Mouse (Mus musculus) 416B (cell line): ENCODE data around the gene Pacsin3.

ENCODE experiments used
- DNase-seq: peaks from one replicate; pipeline ENCODE4 v3.0.0; 2011; ENCODE audit warnings: low read depth

Pacsin3 gene

GRCm38 (mm10) chr2:91255661-91256150, at the start of gene Pacsin3:
TSS of gene Pacsin3 (plus strand) at chr2:91255954.
- DNase-seq: no peak

GRCm38 (mm10) chr2:91206254-91206775, 49.4 kb upstream of the Pacsin3 start:
- DNase-seq: no peak

- DNase-seq: peak; percentile 43
Measured at GRCm38 (mm10) chr2:91213311-91213710, 42.4 kb upstream of the Pacsin3 start.

- DNase-seq: no peak
Measured at GRCm38 (mm10) chr2:91217032-91217431, 38.7 kb upstream of the Pacsin3 start.

DNA sequence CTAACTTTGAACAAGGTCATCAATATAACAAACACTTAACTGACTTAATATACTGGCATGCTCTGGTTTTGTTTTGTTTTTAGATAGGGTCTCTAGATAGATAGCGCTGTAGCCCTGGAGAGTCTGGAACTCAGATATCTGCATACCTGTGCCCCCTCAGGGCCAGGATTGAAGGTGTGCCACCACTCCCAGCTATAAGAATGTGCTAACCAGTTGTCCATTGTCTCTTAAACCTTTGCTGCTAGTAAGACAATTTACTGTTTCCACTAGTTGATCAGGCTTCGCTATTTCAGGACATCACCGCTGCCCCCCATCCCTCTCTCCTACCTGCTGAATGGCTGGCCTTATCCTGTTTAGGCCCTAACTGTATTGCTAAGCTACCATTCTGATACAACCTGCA, 35.3 kb upstream of the Pacsin3 start:
- DNase-seq: no peak

DNA sequence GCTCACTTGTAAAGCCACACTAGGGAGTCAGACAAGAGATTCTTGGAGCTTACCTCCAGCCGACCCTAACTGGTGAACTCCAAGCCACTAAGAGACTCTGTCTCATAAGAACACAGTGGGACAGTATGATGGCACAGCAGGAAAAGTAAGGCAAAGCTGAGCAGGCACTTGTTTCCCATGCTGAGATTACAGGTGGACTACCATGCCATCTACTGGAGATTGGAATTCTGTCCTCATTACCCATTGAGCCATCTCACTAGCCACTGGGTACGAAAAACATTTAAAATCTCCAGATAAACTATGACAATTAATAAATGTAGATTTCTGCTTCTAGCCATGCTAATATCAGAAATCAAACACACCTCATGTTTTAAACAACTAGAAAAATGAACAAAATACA, 32.1 kb upstream of the Pacsin3 start:
- DNase-seq: no peak

- DNase-seq: no peak
Measured at GRCm38 (mm10) chr2:91229735-91230134, 26.0 kb upstream of the Pacsin3 start.

GRCm38 (mm10) chr2:91236601-91237510, 18.9 kb upstream of the Pacsin3 start, which contains the start of gene Ddb2:
TSS of gene Ddb2 (minus strand) at chr2:91236982.
- peak; percentile 98 for DNase-seq

- DNase-seq: peak; percentile 70
Measured at GRCm38 (mm10) chr2:91237511-91238080, 18.2 kb upstream of the Pacsin3 start.

DNA sequence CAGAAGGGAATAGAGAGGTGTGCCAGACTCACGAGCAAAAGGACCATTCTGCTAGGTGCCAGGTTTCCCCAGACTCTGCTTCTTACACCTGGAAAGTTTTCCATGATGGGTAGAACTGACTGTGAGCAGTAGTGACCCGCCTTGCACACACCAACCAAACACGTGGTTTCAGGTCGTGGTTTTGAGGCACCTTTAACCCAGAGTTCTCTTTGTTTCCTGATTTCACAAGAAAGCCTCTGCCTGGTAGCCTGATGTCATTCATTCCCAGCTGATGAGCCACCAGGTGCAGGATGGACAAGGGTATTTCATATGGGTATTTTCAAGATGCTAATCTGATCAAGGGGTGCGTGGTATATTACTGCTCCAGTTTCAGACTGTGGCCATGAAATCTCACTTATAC, 13.2 kb upstream of the Pacsin3 start:
- DNase-seq: peak; percentile 73

GRCm38 (mm10) chr2:91243416-91243815, 12.3 kb upstream of the Pacsin3 start:
- peak; percentile 58 for DNase-seq

GRCm38 (mm10) chr2:91244557-91245228, 11.1 kb upstream of the Pacsin3 start:
- peak; percentile 86 for DNase-seq

GRCm38 (mm10) chr2:91248366-91248765, 7.4 kb upstream of the Pacsin3 start:
- no peak for DNase-seq

DNA sequence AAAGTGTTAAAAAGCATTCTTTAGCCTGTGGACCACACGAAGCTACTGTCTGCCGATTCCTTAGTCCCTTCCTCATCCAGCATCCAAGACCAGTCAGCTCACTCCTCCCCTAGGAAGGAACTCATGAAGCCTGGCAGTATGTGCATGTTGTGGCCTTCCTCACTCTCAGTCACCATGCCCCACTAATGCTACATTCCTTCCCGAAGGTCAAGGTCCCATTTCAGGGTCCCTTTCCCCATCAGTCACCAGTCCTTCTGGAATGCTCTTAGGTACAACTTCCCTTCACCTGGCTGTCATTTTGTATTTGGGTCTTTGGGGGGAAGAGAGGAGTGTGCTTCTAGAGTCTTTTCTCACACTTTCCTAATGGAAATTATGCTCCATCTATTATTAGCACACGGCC, 3.8 kb upstream of the Pacsin3 start:
- DNase-seq: no peak

DNA sequence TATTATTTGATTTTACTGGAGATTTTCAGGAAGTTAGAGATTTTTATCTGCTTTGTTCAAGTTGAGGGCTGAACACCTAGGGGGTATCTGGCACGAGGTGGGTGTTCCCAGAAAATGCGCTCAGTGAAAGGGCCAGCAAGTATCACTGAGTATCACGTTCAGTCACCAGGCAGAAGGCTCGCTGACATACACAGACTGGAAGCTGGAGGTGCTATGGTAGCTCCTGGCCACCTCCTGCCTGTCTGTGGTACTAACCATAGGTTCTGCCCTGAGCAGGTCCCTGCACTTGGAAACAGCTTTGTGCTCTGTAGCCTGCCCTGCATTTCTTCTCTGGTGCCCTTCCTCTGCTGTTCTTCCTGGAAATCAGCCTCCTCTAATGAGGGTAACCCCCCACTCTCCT, 3.2 kb upstream of the Pacsin3 start:
- DNase-seq: no peak

GRCm38 (mm10) chr2:91254725-91255380, 901 bp upstream of the Pacsin3 start:
- DNase-seq: no peak

DNA sequence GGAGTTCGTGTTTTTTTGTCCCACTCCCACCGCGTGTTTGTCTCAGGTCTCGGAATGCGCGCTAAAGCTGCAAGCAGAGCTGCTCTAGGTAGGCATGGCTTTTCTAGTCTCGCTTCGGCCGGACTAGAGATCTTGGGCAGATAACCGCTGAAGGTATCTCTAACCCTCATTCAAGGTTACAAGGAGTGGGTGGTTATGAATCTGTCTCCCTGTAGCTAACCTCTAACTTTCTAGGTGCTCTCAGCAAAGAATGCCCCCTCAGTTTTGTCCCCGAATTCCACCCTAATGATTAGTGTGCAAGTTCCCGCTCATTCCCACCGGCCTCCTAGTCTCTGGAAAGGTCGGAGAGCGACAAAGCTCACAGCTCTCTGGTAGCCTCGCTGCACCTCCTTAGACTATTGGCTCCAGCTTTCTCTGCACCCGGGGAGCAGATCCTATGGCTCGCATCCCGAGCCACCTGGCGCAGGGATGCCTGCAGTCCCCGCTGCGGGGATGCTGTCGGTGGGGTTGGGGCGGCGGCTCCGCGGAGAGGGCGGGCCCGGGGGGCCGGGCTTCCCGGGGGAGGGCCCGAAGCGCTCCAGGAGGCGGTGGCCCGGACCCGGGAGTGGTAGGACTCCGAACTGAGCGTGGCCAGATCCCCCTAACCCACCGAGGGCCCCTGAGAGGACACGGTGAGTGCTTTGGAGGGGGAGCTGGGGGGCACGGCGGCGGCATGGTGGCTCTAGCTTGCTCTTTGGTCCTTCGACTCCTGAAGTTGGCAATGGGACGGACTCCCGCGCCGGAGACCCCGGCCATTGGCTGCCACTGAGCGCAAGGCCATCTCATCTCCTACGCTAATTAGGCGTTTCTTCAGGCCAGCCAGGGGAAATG, 737 bp downstream of the Pacsin3 start:
- DNase-seq: no peak

DNA sequence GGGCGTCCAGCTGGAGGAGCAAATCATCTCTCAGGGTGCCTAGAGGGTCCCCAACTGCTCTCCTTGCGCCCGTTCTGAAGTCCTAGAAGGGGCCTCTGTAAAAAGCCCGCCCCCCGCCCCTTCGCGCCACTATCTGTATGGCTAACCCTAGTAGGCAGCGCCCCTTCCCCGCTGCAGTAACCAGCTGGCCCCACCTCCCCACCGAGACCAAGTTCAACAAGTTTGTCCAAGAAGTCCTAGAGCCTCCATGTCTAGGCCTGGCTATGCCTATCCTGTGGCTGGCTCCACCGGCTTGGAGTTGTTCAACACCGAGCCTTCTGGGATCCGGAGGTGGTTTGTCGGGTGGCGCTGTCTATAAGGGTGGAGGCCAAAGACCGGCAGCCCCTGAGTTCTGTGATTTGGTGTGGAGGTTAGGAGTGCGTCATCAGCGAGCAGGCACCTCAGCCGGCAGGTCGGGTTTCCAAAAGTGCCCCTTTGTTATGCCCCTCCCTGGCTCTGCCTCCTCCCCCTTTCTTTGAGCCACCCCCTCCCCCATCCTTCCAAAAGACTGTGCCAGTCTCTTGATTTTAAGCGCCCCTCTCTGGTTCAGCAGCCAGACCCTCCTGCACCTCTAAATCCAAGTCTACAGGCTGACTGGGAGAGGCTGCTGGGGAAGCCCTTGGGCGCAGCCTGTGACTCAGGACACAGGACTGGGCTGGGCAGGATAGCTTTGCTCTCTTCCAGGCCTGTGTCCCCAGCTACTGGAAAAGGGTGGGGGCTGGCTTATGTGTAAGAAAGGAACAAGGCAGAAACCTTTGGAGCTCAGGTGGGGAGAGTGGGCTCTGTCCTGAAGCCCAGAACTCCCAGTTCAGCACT, 1.6 kb downstream of the Pacsin3 start:
- no peak for DNase-seq

DNA sequence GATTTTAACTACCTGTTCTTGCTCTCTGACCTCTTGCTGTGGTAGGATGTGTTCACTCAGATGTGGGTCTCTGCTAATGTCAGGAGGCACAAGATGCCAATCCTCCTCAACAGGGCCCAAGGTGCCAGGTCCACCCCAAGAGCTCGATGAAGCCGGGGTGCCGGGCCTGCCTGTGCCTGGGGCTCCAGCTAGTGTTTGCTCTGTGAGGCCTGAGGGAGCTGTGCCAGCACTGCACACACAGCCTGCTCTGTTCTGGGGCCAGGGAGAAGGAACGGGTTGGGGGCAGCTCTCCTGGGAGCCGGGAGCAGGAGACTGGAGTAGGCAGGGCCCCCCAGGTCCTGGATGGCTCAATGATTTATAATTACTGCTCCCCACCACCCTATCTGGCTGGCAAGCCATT, 2.3 kb downstream of the Pacsin3 start:
- no peak for DNase-seq

GRCm38 (mm10) chr2:91258830-91259229, 3.1 kb downstream of the Pacsin3 start:
- DNase-seq: no peak
